Mouse (Mus musculus): ENCODE results near the gene Tlx2. TPM values are rescaled to one million over a fixed set of nuclear protein-coding genes. Genes with fewer than 3 reads are reported as not detected.

Tlx2 gene
- total and polyA plus RNA-seq, 3 experiments, result not detected

GRCm38 (mm10) chr6:83074979-83075378 is 4.9 kb upstream of the Tlx2 start:
- TF ChIP-seq RAD21 (IDR thresholded peaks at IDR 0.05; ENCODE audit: low read depth, low read length), result peak; percentile 39
- no peak for TF ChIP-seq NRF1 (IDR thresholded peaks at IDR 0.05; ENCODE audit: low read depth, low read length)
- TF ChIP-seq ZKSCAN1 (IDR thresholded peaks at IDR 0.05; ENCODE audit: borderline replicate concordance, low read depth, low read length), result no peak
- TF ChIP-seq TBP (conservative IDR thresholded peaks at IDR 0.05; ENCODE audit: low read depth, low read length), result no peak
- TF ChIP-seq USF2 (conservative IDR thresholded peaks at IDR 0.05; ENCODE audit: low read depth, low read length), result no peak
- no peak for TF ChIP-seq CHD1 (IDR thresholded peaks at IDR 0.05; ENCODE audit: low read depth, low read length)
- TF ChIP-seq CTCF (conservative IDR thresholded peaks at IDR 0.05 in 1 of 2, IDR thresholded peaks at IDR 0.05 in 1 of 2; ENCODE audit: low read depth in 2 of 2, low read length in 2 of 2), result peak in 1 of 2 experiments; percentile 55; a peak in 2 of 4 replicates
- H3K79me2 ChIP-seq (replicated peaks; ENCODE audit: control insufficient read depth, extremely low read depth, insufficient read depth, poor library complexity, severe bottlenecking), result no peaks in the 10 kb centered on the region
- no peak overlapping the region for H3K4me3 ChIP-seq (replicated peaks in 1 of 3; ENCODE audit: low read depth in 2 of 3, low read length in 2 of 3, poor library complexity in 1 of 3)
- peaks cover 3% of the 10 kb centered on the region for H3K27me3 ChIP-seq (replicated peaks)
- H3K4me1 ChIP-seq (ENCODE audit: control insufficient read depth in 1 of 2, insufficient read depth in 2 of 2), result peaks cover 3 to 19% of the 10 kb centered on the region in 2 experiments; a peak in 3 of 4 replicates
- no peak for DNase-seq (ENCODE audit: extremely low read depth)
- in situ Hi-C loops (cut with MboI; ENCODE audit: low pct_ligation_motif_present, low pct_unique_long_range_greater_than_20kb, low sequenced_read_pairs), result no loop called here
- peaks cover 2 to 6% of the 10 kb centered on the region in 2 experiments for H3K36me3 ChIP-seq (replicated peaks in 1 of 2; ENCODE audit: control insufficient read depth in 1 of 2, insufficient read depth in 1 of 2, low read length in 1 of 2)
- no peak overlapping the region for H3K27ac ChIP-seq (ENCODE audit: insufficient read depth, low read depth)
- H3K9ac ChIP-seq (ENCODE audit: insufficient read depth, low read depth), result no peak overlapping the region
- peaks cover 16% of the 10 kb centered on the region for H3K9me3 ChIP-seq (replicated peaks; ENCODE audit: low read length)
- dilution Hi-C loops (cut with MboI; ENCODE audit: extremely low pct_ligation_motif_present, extremely low pct_unique_long_range_greater_than_20kb, low sequenced_read_pairs), result no loop called here
- H3K4me2 ChIP-seq (ENCODE audit: insufficient read depth, low read depth, poor library complexity, severe bottlenecking), result no peak overlapping the region

GRCm38 (mm10) chr6:83071220-83071619 is 1.1 kb upstream of the Tlx2 start:
- Histone ChIP-seq H3K9ac (ENCODE audit: insufficient read depth, low read depth) (no peak overlapping the region), H3K27ac (ENCODE audit: insufficient read depth, low read depth) (no peak overlapping the region), H3K9me3 (replicated peaks; ENCODE audit: low read length) (peaks cover 33% of the 10 kb centered on the region), H3K36me3 (replicated peaks in 1 of 2; ENCODE audit: control insufficient read depth in 1 of 2, insufficient read depth in 1 of 2, low read length in 1 of 2) (peaks cover 0 to 15% of the 10 kb centered on the region in 2 experiments), H3K4me1 (ENCODE audit: control insufficient read depth in 1 of 2, insufficient read depth in 2 of 2) (no peaks in the 10 kb centered on the region), H3K27me3 (replicated peaks) (no peaks in the 10 kb centered on the region), H3K79me2 (replicated peaks; ENCODE audit: control insufficient read depth, extremely low read depth, insufficient read depth, poor library complexity, severe bottlenecking) (no peaks in the 10 kb centered on the region), H3K4me2 (ENCODE audit: insufficient read depth, low read depth, poor library complexity, severe bottlenecking) (no peak overlapping the region), H3K4me3 (replicated peaks in 1 of 3; ENCODE audit: low read depth in 2 of 3, low read length in 2 of 3, poor library complexity in 1 of 3) (no peak overlapping the region)
- dilution Hi-C loops (cut with MboI; ENCODE audit: extremely low pct_ligation_motif_present, extremely low pct_unique_long_range_greater_than_20kb, low sequenced_read_pairs) (no loop called here), in situ Hi-C loops (cut with MboI; ENCODE audit: low pct_ligation_motif_present, low pct_unique_long_range_greater_than_20kb, low sequenced_read_pairs) (no loop called here)
- DNase-seq (ENCODE audit: extremely low read depth), result no peak
- TF ChIP-seq MAZ (IDR thresholded peaks at IDR 0.05; ENCODE audit: low read depth, low read length), result no peak
- TF ChIP-seq NRF1 (IDR thresholded peaks at IDR 0.05; ENCODE audit: low read depth, low read length), result no peak
- no peak for TF ChIP-seq EP300 (IDR thresholded peaks at IDR 0.05; ENCODE audit: low read length)
- TF ChIP-seq MXI1 (IDR thresholded peaks at IDR 0.05; ENCODE audit: low read depth, low read length), result no peak
- no peak for TF ChIP-seq RCOR1 (conservative IDR thresholded peaks at IDR 0.05; ENCODE audit: low read depth, low read length)
- no peak for TF ChIP-seq ZMIZ1 (IDR thresholded peaks at IDR 0.05; ENCODE audit: low read depth, low read length)
- TF ChIP-seq MEF2A (IDR thresholded peaks at IDR 0.05; ENCODE audit: borderline replicate concordance, low read depth, low read length), result no peak
- no peak for TF ChIP-seq IRF4 (IDR thresholded peaks at IDR 0.05; ENCODE audit: low read depth, low read length)
- no peak for TF ChIP-seq JUND (conservative IDR thresholded peaks at IDR 0.05; ENCODE audit: low read depth, low read length)
- no peak for TF ChIP-seq TCF12 (IDR thresholded peaks at IDR 0.05; ENCODE audit: low read depth, low read length)
- TF ChIP-seq ETS1 (conservative IDR thresholded peaks at IDR 0.05; ENCODE audit: low read depth, low read length), result no peak
- no peak for TF ChIP-seq PAX5 (IDR thresholded peaks at IDR 0.05; ENCODE audit: low read length)
- TF ChIP-seq POLR2AphosphoS2 (IDR thresholded peaks at IDR 0.05; ENCODE audit: low read depth, low read length), result no peak
- no peak for TF ChIP-seq MAX (IDR thresholded peaks at IDR 0.05; ENCODE audit: low read length)
- no peak for TF ChIP-seq GABPA (IDR thresholded peaks at IDR 0.05; ENCODE audit: insufficient replicate concordance, low read depth, low read length)
- TF ChIP-seq BHLHE40 (IDR thresholded peaks at IDR 0.05; ENCODE audit: low read depth, low read length), result no peak
- no peak for TF ChIP-seq MYC (IDR thresholded peaks at IDR 0.05; ENCODE audit: low read depth, low read length)
- no peak for TF ChIP-seq USF2 (conservative IDR thresholded peaks at IDR 0.05; ENCODE audit: low read depth, low read length)

Measured in CH12.LX (cell line).